Mouse (Mus musculus): ENCODE measurements around the gene Tiam1.

Gene Tiam1

GRCm38 (mm10) chr16:90143760-90144516, at the start of gene Tiam1:
Tiam1 (minus strand) TSS chr16:90143769.
- DNase-seq, result peak; percentile 98 to 99

GRCm38 (mm10) chr16:90191289-90191688, 47.7 kb upstream of the Tiam1 start:
- peak in 1 of 2 experiments; percentile 31 for DNase-seq

DNA sequence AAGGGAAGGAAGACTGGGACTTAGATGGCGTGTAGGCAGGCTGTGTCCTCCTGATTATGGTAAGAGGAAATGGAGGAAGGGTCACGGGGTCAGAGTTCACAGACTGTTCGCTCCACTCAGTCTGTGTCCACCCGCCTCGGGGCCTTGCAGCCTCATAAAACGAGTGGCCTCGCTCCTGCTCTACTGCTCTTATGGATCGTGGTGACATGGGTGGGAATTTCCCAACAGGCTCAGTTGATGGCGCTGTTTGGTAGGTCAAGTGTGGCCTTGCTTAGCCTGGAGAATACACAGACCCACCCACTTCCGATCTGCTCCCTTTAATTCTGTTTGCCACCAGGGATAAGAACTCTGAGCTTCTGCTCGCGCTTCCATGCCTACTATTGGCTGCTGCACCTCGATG, 43.9 kb upstream of the Tiam1 start:
- DNase-seq, result peak; percentile 57 to 64

DNA sequence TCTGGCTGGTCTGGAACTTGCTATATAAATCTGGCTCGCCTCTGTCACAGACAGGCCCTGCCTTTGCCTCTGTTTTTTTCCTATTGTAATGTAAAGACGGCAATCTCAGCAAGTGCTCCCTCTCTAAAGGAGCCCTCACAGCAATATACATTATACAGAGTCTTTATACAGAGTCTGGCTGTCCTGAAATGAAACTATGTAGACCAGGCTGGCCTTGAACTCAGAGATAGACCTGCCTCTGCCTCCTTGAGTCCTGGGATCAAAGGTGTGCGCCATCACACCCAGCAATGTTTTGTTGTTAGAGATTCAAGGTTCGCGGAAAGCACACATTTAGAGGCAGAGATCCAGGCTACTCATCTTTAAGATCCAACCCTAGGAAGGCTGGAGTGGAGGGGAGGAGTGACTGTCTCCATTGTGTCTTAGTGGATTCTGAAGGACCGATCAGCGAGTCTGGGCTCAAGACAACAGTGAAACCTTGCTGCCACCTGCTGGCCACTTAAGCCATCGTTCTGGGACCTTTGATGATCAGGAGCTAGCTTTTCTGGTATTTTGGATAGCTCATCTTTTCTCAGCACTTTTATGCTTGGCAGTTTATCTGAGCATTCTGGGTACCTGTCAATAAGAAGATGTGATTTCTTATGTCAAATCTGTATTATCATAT, 42.5 kb upstream of the Tiam1 start:
- peak; percentile 79 to 91 for DNase-seq

DNA sequence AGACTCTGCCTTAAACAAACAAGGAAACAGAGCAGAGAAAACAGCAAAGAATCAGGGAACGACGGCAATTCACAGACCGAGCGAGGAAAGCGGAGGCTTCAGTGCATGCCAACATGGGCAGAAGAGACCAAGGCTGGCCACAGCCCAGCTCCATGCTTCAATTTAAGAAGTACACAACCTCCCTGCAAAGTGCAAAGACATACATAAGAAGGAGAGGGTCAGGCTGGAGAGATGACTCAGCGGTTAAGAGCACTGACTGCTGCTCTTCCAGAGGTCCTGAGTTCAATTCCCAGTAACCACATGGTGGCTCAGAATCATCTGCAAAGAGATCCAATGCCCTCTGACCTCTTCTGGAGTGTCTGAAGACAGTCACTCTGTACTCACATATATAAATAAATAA, 40.6 kb upstream of the Tiam1 start:
- no peak for DNase-seq

GRCm38 (mm10) chr16:90181673-90182072, 38.1 kb upstream of the Tiam1 start:
- peak; percentile 6 to 57 for DNase-seq

- DNase-seq, result peak in 1 of 2 experiments; percentile 17
Measured at GRCm38 (mm10) chr16:90180975-90181374, 37.4 kb upstream of the Tiam1 start.

DNA sequence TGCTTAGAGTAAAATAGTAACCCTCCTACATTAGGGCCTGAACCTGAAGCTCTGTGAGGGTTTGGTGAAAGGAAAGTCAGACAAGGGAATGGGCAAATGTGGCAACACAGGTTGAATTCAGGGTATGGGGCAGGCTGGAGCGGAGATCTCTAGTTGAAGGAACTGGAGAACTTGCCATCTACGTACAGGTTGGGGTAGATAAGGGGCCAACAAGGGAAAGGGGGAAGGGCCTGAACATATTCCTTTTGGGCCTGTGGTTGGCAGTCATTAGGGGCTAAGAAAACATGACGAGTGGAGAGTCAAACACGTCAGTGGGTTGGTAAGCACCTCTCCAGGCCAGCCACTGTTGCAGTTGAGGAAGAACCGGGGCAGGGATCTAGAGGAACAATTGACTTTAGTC, 36.3 kb upstream of the Tiam1 start:
- DNase-seq, result peak in 1 of 2 experiments; percentile 7

DNA sequence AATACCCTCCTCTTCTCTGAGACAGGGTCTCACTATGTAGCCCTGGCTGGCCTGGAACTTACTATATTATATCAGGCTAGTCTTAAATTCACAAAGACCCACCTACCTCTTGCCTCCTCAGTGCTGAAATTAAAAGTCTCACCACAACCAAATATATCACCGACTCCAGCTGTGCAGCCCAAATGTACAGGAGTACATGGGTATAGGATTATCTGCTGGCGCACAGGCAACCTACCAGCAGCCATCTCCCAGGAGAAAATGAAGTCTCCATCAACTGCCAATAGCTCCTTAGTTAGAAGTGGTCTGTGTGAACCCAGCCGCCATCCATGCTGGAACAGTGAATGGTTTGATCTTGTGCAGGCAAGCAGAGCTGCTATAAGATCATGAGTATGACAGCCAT, 34.8 kb upstream of the Tiam1 start:
- no peak for DNase-seq

GRCm38 (mm10) chr16:90177425-90177824, 33.9 kb upstream of the Tiam1 start:
- peak in 1 of 2 experiments; percentile 19 for DNase-seq

DNA sequence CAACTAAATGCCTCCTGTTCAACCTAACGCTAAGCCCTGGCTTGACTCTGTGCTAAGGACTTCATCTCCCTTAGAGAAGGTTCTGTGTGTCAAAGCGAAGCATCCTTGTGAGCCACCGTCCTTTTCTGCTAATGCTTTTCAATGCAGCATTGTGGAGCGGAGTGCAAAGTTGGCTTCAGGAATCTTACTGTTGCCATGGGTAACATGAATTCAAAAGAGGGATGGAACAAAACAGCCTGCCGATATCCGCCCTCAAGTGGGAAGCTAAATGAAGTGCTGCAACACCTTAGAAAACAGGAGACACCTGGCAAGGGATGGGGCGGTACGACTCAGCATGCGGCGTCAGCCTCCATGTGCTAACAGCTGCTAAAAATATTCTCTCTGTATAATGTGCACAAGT, 32.9 kb upstream of the Tiam1 start:
- peak in 1 of 2 experiments; percentile 29 for DNase-seq

GRCm38 (mm10) chr16:90171416-90171815, 27.8 kb upstream of the Tiam1 start:
- DNase-seq, result peak in 1 of 2 experiments; percentile 7

DNA sequence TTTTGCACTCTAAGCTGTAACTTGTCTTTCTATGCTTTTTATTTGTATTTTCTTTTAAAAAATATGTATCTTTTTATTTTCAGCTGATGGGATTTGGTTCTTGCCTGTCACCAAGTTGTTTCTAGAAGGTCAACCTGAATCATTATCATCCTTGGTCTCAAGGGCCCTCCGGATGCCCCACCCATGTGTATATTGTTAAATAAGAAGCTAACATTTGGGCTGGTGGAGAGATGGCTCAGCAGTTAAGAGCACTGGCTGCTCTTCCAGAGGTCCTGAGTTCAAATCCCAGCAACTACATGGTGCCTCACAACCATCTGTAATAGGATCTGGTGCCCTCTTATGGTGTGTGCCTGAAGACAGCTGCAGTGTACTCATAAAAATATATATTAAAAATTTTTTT, 27.1 kb upstream of the Tiam1 start:
- no peak for DNase-seq

DNA sequence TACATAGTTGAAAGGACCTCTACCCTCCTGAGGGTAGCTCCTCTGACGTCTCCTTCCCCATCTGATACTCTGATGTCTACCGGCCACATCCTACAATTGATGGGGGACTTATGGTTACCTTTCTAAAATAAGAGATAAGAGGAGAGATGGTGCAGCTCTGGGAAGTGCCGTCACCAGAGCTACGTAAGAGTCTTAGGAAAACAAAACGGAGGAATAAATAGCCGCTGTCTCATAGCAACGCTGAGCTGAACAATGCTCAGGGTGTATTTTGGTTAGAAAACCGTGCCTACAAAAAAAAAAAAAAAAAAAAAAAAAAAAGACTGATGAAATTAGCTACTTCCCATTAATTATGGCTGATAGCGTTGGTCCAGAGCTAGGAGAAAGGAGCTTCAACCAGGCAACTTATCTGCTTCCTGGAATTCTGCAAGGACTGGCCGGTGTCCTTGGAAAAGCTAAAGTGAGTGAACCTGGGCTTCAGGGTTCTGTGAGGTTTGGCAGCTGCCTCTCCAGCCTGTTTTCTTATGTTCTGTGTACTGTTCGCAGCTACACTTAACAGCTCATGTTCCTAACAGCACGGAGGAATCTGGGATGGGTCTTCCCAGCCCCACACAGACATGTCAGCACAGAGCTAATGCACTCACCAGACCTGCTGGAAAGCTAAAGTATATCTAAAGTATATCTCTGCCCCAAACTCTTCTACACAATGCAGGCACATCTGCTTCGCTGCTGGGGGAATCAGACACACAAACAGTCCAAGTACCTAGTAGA, 26.5 kb upstream of the Tiam1 start:
- DNase-seq, result peak in 1 of 2 experiments; percentile 20

- peak; percentile 59 to 89 for DNase-seq
Measured at GRCm38 (mm10) chr16:90167646-90168045, 24.1 kb upstream of the Tiam1 start.

DNA sequence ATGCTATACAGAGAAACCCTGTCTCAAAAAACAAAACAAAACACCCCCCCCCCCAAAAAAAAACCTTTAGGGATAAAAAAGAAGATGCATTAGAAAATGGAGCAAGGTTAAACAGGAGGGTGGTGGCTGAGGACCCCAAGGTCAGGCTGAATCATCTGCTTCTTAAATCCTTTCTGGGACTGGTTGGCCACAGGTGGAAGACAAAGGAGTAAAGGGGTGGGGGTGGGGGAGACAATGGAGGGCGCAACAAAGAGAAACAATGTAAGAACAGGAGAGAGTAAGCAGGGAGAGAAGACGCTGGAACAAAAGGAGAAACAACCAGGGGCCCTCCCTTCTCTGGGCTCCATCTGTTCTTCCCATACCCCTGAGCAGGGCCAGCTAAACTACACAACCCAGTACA, 21.9 kb upstream of the Tiam1 start:
- no peak for DNase-seq

DNA sequence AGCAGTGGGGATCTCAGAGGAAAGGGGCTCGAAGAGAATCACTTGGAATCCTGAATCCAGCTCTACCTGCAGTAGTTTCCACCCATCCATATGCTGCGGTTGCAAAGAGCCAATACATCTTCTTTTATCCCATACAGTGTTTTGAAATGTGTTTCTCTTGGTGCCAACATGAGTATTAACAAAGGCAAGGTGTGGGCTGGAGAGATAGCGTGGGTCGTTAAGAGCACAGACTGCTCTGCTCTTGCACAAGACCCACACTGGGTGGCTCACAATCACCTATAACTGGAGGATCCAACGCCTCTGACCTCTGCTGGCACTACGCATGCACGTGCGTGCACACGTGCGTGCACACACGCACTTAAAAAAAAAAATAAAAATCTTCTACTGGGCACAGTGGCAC, 21.4 kb upstream of the Tiam1 start:
- DNase-seq, result peak in 1 of 2 experiments; percentile 6

- no peak for DNase-seq
Measured at GRCm38 (mm10) chr16:90155080-90155479, 11.5 kb upstream of the Tiam1 start.

DNA sequence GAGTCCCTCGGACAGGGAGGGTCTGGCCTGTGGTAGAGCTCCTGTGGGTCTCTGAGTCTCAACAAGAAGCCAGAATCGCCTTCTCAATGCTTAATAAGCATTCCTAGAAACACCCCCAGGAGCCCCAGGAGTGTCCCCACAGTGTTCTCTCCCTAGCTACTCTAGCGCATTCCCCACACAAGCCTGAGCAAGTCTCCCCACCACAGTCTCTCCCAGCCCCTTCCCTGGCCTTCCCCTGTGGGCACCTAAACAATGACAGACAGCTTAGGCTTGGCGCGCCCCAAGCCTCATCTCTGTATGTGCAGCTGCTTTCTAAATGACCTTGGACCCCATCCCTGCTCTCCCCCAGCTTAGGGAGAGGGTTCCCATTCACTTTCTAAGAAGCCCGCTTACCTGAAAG, 7.3 kb upstream of the Tiam1 start:
- DNase-seq, result peak in 1 of 2 experiments; percentile 12

DNA sequence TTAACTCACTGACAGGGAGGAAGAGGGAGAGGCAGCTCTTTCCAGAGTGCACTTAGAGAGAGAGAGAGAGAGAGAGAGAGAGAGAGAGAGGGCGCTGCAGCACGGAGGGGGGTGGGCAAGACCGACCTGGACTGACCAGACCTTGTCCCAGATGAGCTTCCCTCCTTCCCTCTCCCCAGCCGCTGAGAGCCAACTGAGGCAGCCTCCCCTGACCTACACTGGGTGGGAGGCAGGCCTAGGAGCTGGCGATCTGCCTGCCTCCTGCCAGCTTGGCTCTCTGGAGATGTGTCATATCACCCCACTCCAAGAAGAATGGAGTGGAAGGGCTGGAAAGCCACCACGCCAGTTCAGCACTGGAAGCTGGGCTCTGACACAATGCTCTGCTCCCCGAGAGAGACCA, 6.6 kb upstream of the Tiam1 start:
- DNase-seq, result peak in 1 of 2 experiments; percentile 19

DNA sequence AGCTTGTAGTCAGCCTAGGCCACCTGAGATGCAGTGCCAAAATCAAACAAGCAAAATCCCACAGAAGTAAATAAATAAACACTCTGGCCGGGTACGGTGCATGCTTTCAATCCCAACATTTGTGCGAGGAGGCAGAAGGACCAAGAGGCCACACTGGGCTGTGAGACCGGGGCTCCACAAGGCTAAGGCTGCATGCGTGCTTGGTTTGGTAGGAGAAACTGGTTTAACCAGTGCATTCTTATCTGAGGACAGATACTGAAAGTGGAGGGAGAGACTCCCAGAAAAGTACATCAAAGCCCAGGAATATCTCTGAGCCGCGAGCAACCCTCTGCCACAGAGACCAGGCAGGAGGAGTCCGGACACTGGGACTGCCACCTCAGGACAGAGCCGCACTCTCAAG, 5.8 kb upstream of the Tiam1 start:
- DNase-seq, result peak in 1 of 2 experiments; percentile 31

- DNase-seq, result peak in 1 of 2 experiments; percentile 4
Measured at GRCm38 (mm10) chr16:90145244-90145643, 1.7 kb upstream of the Tiam1 start.

DNA sequence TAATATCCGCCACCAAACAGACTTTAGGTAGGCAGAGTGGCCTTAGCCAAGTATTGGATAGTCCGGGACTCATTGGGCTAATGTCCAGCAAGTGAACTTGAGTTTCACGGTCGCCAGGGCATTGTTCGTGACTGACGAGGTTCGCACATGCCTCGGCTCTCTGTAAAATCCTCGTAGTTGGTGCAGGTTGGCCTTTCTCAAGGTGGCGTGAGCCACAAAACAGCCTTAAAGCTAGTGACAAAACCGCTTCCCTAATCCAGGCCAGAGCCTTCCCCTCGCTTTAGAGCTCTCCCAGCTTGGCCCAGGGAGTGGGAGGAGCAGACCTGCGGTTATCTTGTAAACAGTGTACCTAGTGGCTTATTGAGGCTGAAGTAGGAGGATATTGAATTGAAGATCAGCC, 972 bp upstream of the Tiam1 start:
- DNase-seq, result peak in 1 of 2 experiments; percentile 13

- DNase-seq, result no peak
Measured at GRCm38 (mm10) chr16:90143416-90143759, 181 bp downstream of the Tiam1 start.

Data from kidney, postnatal 25 days (tissue).